Mouse (Mus musculus) MEL (cell line): Measurements from ENCODE around the gene Sh3gl2.

Experiments used
- CTCF ChIP-seq, 3 experiments: IDR thresholded peaks in 2 of 3; conservative IDR thresholded peaks in 1 of 3; 2 replicates each; pipeline ENCODE4 v1.5.1; 2011 to 2012; ENCODE audit warnings: low read length in 3 of 3, low read depth in 2 of 3, mild to moderate bottlenecking in 2 of 3, improper control_type of control experiment in 1 of 3, inconsistent platforms in 1 of 3, mixed read lengths in 1 of 3, moderate library complexity in 1 of 3; ENCODE audit not compliant: control insufficient read depth in 1 of 3, insufficient read depth in 1 of 3, poor library complexity in 1 of 3, severe bottlenecking in 1 of 3
- GATA1 ChIP-seq: IDR thresholded peaks from 2 replicates; pipeline ENCODE4 v1.6.1; 2011; ENCODE audit warnings: low read depth, low read length, improper control_type of control experiment
- NRF1 ChIP-seq: IDR thresholded peaks from 2 replicates; pipeline ENCODE4 v1.6.1; 2014; ENCODE audit warnings: low read depth, mild to moderate bottlenecking, inconsistent platforms, low read length, improper control_type of control experiment, moderate library complexity; ENCODE audit not compliant: poor library complexity, insufficient read depth, severe bottlenecking
- TAL1 ChIP-seq: IDR thresholded peaks from 2 replicates; pipeline ENCODE4 v1.6.1; 2012; ENCODE audit warnings: mild to moderate bottlenecking, inconsistent platforms, low read length, moderate library complexity, mixed read lengths

DNA sequence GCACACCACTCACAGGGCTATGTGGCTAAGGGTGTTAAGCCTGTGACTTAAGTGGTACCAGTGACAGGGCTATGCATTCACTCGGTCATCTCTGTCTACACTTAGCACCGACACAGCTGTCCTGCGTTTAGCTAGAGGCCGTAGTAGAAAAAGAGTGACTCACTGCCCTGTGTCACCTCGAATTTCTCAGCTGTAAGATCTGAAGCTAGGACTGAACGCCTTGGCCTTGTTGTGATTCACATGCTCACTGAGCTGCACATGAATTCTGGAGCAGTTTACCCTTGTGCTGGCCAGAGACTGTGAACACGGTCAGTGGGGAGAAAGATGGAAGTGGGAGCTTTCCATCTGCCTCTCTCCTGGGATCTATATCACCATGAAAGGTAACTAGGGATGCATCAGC, 2.3 kb upstream of the Sh3gl2 start:
- TF ChIP-seq CTCF (IDR thresholded peaks at IDR 0.05 in 2 of 3, conservative IDR thresholded peaks at IDR 0.05 in 1 of 3; ENCODE audit: control insufficient read depth in 1 of 3, insufficient read depth in 1 of 3, low read depth in 2 of 3, low read length in 3 of 3, poor library complexity in 1 of 3, severe bottlenecking in 1 of 3) (no peak), TAL1 (no peak), GATA1 (no peak), NRF1 (no peak)
